Mouse (Mus musculus) midbrain, embryonic 13.5 days (tissue): ENCODE data around the gene Olfr524. TPM values are rescaled to one million over a fixed set of nuclear protein-coding genes. Genes with fewer than 3 reads are reported as not detected.

Experiments used
- polyA plus RNA-seq: library from polyadenylated mRNA; unstranded; fragments of >200 nt; fragmentation: Nextera tagmentation; extraction: Ambion mirVana; gene quantifications from 2 replicates; pipeline ENCODE4 v1.2.1, GENCODE M21; 2015

The Olfr524 gene
- polyA plus RNA-seq, 1 experiment from 2014 or later, result not detected

Other genes with a start within 250 kb of the Olfr524 start
- gene 6430531B16Rik, start 227.2 kb downstream of the Olfr524 start, polyA plus RNA-seq, result 0.75 and 0.96 TPM in 2 replicates
- gene Adam8, start 213.4 kb downstream of the Olfr524 start, polyA plus RNA-seq, result 3.8 and 4.0 TPM in 2 replicates
- gene Zfp511, start 169.6 kb downstream of the Olfr524 start, polyA plus RNA-seq, result 49.6 and 50.7 TPM in 2 replicates
- gene Tubgcp2, start 169.3 kb downstream of the Olfr524 start, polyA plus RNA-seq, result 61.1 and 62.9 TPM in 2 replicates
- 3.6 and 4.4 TPM in 2 replicates for gene Msx3, start 156.9 kb downstream of the Olfr524 start, polyA plus RNA-seq
- 88.6 and 92.6 TPM in 2 replicates for gene Caly, start 123.4 kb downstream of the Olfr524 start, polyA plus RNA-seq
- gene Prap1, start 112.6 kb downstream of the Olfr524 start, polyA plus RNA-seq, result 0.46 TPM in 1 of 2 replicates, not detected in the other
- gene Fuom, start 103.5 kb downstream of the Olfr524 start, polyA plus RNA-seq, result 19.9 and 20.1 TPM in 2 replicates
- gene Paox, start 90.2 kb downstream of the Olfr524 start, polyA plus RNA-seq, result 7.2 and 7.6 TPM in 2 replicates
- 132 and 133 TPM in 2 replicates for gene Echs1, start 89.5 kb downstream of the Olfr524 start, polyA plus RNA-seq
- gene Mtg1, start 68.4 kb downstream of the Olfr524 start, polyA plus RNA-seq, result 29.2 and 32.8 TPM in 2 replicates
- 7.8 and 8.1 TPM in 2 replicates for gene Sprn, start 51.1 kb downstream of the Olfr524 start, polyA plus RNA-seq
- gene Olfr522, start 41.2 kb downstream of the Olfr524 start, polyA plus RNA-seq, result not detected in 2 replicates
- gene Olfr523, start 32.7 kb downstream of the Olfr524 start, polyA plus RNA-seq, result not detected in 2 replicates
- 0.05 TPM in 1 of 2 replicates, not detected in the other for gene Cd163l1, start 12.3 kb upstream of the Olfr524 start, polyA plus RNA-seq
- gene 5830411N06Rik, start 41.3 kb upstream of the Olfr524 start, polyA plus RNA-seq, result not detected in 2 replicates
- not detected in 2 replicates for gene Olfr525, start 114.9 kb upstream of the Olfr524 start, polyA plus RNA-seq
- not detected in 2 replicates for gene Olfr527, start 128.1 kb upstream of the Olfr524 start, polyA plus RNA-seq
- not detected in 2 replicates for gene Olfr60, start 155.7 kb upstream of the Olfr524 start, polyA plus RNA-seq
- not detected in 2 replicates for gene Olfr530, start 170.4 kb upstream of the Olfr524 start, polyA plus RNA-seq
- gene Olfr531, start 197.0 kb upstream of the Olfr524 start, polyA plus RNA-seq, result not detected in 2 replicates
- not detected in 2 replicates for gene Olfr532, start 215.7 kb upstream of the Olfr524 start, polyA plus RNA-seq